Mouse (Mus musculus) kidney, embryonic 15.5 days (tissue): ENCODE data around the gene Phactr3. TPM values are rescaled to one million over a fixed set of nuclear protein-coding genes. Genes with fewer than 3 reads are reported as not detected.

Source experiments
- ATAC-seq: fragments of 200-750 bp; cut with Nextera tagmentation; replicated peaks from 2 replicates; pipeline ENCODE4 v1.8.0; 2017; ENCODE audit warnings: moderate TSS enrichment; ENCODE audit not compliant: low FRiP score
- H3K27ac ChIP-seq: fragments of 300-500 bp; sonication (generic); 2 replicates; pipeline ENCODE4 v1.5.1; 2015; ENCODE audit warnings: mild to moderate bottlenecking, inconsistent platforms
- H3K27me3 ChIP-seq: fragments of 300-500 bp; sonication (generic); 2 replicates; pipeline ENCODE4 v1.6.1; 2015; ENCODE audit warnings: inconsistent platforms
- H3K36me3 ChIP-seq: fragments of 300-500 bp; sonication (generic); 2 replicates; pipeline ENCODE4 v1.6.1; 2015; ENCODE audit warnings: inconsistent platforms
- H3K4me1 ChIP-seq: fragments of 300-500 bp; sonication (generic); 2 replicates; pipeline ENCODE4 v1.6.1; 2015; ENCODE audit warnings: inconsistent platforms
- H3K4me2 ChIP-seq: fragments of 300-500 bp; sonication (generic); 2 replicates; pipeline ENCODE4 v1.6.1; 2015; ENCODE audit warnings: moderate library complexity, mild to moderate bottlenecking, inconsistent platforms
- H3K4me3 ChIP-seq: fragments of 300-500 bp; sonication (generic); replicated peaks from 2 replicates; pipeline ENCODE4 v1.5.1; 2015; ENCODE audit warnings: mild to moderate bottlenecking, inconsistent platforms
- H3K9ac ChIP-seq: fragments of 300-500 bp; sonication (generic); 2 replicates; pipeline ENCODE4 v1.6.1; 2015; ENCODE audit warnings: mild to moderate bottlenecking, inconsistent platforms
- H3K9me3 ChIP-seq: fragments of 300-500 bp; sonication (generic); replicated peaks from 2 replicates; pipeline ENCODE4 v1.6.1; 2016; ENCODE audit warnings: inconsistent platforms
- WGBS: fragments of 180-500 bp; shearing (Covaris S2); methylation state at CpG from one replicate; pipeline ENCODE4 v1.1.7; 2015; ENCODE audit warnings: mixed read lengths; 5-methylcytosine and 5-hydroxymethylcytosine counted together
- polyA plus RNA-seq: library from polyadenylated mRNA; unstranded; fragments of >200 nt; fragmentation: Nextera tagmentation; extraction: Ambion mirVana; gene quantifications from 2 replicates; pipeline ENCODE4 v1.2.1, GENCODE M21; 2015

Phactr3 gene
- polyA plus RNA-seq, 1 experiment from 2014 or later: 1.5 TPM

DNA sequence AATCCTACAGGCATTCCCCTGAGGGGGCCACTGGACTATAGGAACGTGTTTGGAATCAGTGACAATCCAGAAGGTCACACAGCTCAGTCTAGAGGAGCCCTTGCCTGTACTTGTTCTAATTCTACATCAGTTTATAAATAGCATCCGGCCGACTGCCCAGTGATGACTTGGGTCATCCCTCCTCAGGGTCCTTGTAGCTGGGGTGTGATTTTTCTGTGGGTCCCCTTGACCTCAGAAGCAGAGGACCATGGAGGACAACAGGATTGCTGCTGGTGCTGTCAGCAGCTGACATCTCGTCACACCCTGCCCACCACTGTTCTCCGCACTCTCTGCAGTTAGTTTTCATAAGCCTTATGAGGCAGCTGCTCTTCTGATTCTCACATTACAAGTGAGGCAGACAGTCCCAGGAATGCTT is 89.4 kb downstream of the Phactr3 start:
- no peak overlapping the region for H3K4me2 ChIP-seq
- H3K9me3 ChIP-seq: no peaks in the 10 kb centered on the region
- no peaks in the 10 kb centered on the region for H3K4me1 ChIP-seq
- H3K36me3 ChIP-seq: no peaks in the 10 kb centered on the region
- H3K9ac ChIP-seq: no peak overlapping the region
- no peak for ATAC-seq
- no peaks in the 10 kb centered on the region for H3K27me3 ChIP-seq
- H3K4me3 ChIP-seq: no peak overlapping the region
- 55% methylated on average over 5 of the region's 5 CpGs for WGBS
- H3K27ac ChIP-seq: no peak overlapping the region

- Histone ChIP-seq H3K9me3 (no peaks in the 10 kb centered on the region), H3K4me1 (no peaks in the 10 kb centered on the region), H3K4me3 (no peak overlapping the region), H3K4me2 (no peak overlapping the region), H3K9ac (no peak overlapping the region), H3K36me3 (no peaks in the 10 kb centered on the region), H3K27ac (no peak overlapping the region), H3K27me3 (no peaks in the 10 kb centered on the region)
- ATAC-seq: no peak
- WGBS: 93% methylated on average over 2 of the region's 2 CpGs
Measured at GRCm38 (mm10) chr2:178213826-178214225, 95.1 kb downstream of the Phactr3 start.

DNA sequence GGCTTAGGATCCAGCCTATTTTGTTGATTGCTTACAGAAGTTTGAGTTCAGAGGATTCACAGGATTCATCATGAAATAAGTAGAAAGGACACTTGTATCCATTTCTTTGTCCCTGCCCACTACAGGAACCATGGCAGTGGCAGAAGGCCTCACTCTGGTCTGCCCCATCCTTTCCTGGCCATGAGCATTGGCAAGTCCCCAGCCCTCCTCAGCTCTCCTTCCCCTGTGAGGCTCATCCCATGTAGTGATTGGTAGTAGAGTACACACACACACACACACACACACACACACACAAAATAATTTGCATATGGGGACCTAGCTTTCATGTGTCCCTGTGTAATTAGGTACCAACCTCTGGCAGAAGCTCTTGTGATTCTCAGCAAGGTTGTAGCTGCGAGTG is 95.8 kb downstream of the Phactr3 start:
- no peaks in the 10 kb centered on the region for H3K4me1 ChIP-seq
- H3K4me2 ChIP-seq: no peak overlapping the region
- H3K4me3 ChIP-seq: no peak overlapping the region
- no peaks in the 10 kb centered on the region for H3K36me3 ChIP-seq
- 77% methylated on average over 1 of the region's 1 CpGs for WGBS
- no peak overlapping the region for H3K27ac ChIP-seq
- H3K27me3 ChIP-seq: no peaks in the 10 kb centered on the region
- no peak for ATAC-seq
- no peak overlapping the region for H3K9ac ChIP-seq
- no peaks in the 10 kb centered on the region for H3K9me3 ChIP-seq

DNA sequence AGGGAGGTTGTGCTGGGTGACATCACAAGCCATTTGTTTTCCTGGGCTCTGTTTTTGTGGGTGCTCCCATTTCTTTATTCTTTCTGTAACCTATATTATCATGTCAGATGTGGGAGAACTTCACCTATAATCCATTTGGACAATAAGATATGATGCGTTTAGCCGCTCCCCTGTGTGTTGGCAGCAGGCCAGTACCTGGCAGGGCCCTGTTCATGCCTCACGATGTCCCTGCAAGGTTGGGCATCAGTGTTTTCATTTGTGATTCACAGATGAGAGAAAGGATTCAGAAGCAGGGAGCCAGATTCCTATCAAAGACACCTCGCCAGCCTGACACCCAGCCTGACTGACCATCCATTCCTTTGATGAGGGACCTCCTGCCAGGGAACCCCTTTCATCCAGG is 99.7 kb downstream of the Phactr3 start:
- H3K4me2 ChIP-seq: no peak overlapping the region
- no peaks in the 10 kb centered on the region for H3K36me3 ChIP-seq
- no peaks in the 10 kb centered on the region for H3K9me3 ChIP-seq
- no peak overlapping the region for H3K27ac ChIP-seq
- no peaks in the 10 kb centered on the region for H3K4me1 ChIP-seq
- no peaks in the 10 kb centered on the region for H3K27me3 ChIP-seq
- H3K9ac ChIP-seq: no peak overlapping the region
- no peak overlapping the region for H3K4me3 ChIP-seq
- 67% methylated on average over 4 of the region's 4 CpGs for WGBS
- no peak for ATAC-seq

DNA sequence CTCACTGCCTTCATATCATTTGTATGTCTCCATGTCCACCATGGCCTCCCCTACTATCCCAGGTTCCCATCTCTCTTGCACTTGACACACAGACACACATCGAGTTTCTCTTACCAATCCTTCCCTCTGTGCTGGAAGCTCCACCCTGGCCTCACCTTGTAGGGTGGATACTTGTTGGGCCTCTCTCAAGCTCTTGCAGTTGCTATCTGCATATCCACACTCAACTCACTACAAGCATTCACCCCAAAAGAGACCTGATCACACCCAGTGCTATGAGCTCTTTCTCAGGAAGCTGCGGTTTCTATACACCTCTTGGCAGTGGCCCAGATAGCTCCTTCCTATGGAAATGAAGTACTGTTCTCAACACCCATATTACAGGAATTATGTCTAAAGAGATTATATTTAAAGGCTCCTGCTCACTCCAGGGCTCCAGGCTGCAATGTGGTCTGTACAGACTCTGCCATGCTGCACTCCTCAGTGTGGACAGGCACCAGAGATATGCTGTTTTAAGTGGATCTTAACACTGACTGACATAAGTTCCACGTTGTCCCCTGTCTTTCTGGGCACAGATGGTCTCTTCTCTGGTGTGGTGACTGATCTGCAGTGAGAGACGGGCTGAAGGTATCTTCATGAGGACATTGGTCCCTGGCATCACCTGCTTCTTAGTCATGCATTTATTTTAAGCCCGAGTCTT is 100.8 kb downstream of the Phactr3 start:
- Histone ChIP-seq H3K4me1 (no peaks in the 10 kb centered on the region), H3K27ac (no peak overlapping the region), H3K36me3 (no peaks in the 10 kb centered on the region), H3K9me3 (no peaks in the 10 kb centered on the region), H3K4me3 (no peak overlapping the region), H3K9ac (no peak overlapping the region), H3K27me3 (no peaks in the 10 kb centered on the region), H3K4me2 (no peak overlapping the region)
- WGBS: 86% methylated on average over 5 of the region's 5 CpGs
- ATAC-seq: no peak

GRCm38 (mm10) chr2:178220148-178220717 is 101.5 kb downstream of the Phactr3 start:
- no peak overlapping the region for H3K4me3 ChIP-seq
- no peaks in the 10 kb centered on the region for H3K36me3 ChIP-seq
- WGBS: 82% methylated on average over 3 of the region's 3 CpGs
- no peaks in the 10 kb centered on the region for H3K4me1 ChIP-seq
- no peaks in the 10 kb centered on the region for H3K9me3 ChIP-seq
- H3K4me2 ChIP-seq: no peak overlapping the region
- no peaks in the 10 kb centered on the region for H3K27me3 ChIP-seq
- H3K9ac ChIP-seq: no peak overlapping the region
- H3K27ac ChIP-seq: no peak overlapping the region
- no peak for ATAC-seq

DNA sequence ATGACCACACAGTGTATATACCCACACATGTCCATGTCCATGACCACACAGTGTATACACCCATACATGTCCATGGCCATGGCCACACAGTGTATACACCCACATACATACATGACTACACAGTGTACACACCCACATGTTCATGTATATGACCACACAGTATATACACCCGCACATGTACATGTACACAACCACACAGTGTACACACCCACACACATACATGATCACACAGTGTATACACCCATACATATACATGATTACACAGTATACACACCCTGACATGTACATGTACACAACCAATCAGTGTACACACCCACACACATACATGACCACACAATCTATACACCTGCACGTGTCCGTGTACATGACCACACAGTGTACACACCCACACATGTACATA is 102.2 kb downstream of the Phactr3 start:
- Histone ChIP-seq H3K4me2 (no peak overlapping the region), H3K36me3 (no peaks in the 10 kb centered on the region), H3K27ac (no peak overlapping the region), H3K9ac (no peak overlapping the region), H3K9me3 (no peaks in the 10 kb centered on the region), H3K27me3 (no peaks in the 10 kb centered on the region), H3K4me1 (no peaks in the 10 kb centered on the region), H3K4me3 (no peak overlapping the region)
- WGBS: 90% methylated on average over 3 of the region's 3 CpGs
- ATAC-seq: peak; percentile 58; the same call in 1 of the 2 replicates

DNA sequence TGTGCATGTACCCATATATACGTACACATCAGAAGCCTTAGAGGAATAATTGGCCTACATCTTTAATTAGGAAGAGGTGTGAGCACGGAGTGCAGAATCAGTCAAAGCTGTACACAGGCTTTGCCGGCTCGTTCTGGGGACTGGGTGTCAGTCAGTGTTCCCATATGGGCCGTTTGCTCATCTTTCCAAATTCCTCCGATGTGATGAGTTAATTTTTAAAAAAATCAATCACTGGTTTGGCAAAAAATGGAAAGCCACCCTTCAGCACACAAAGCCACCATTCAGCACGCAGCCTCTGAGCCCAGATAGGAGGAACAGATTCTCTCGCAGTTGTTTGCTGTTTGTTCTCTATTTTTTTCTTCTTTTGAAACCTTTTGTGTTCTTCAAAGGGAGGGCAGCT is 110.5 kb downstream of the Phactr3 start:
- Histone ChIP-seq H3K9ac (no peak overlapping the region), H3K9me3 (no peaks in the 10 kb centered on the region), H3K4me1 (no peaks in the 10 kb centered on the region), H3K27me3 (no peaks in the 10 kb centered on the region), H3K27ac (no peak overlapping the region), H3K4me3 (no peak overlapping the region), H3K36me3 (no peaks in the 10 kb centered on the region), H3K4me2 (no peak overlapping the region)
- WGBS: 86% methylated on average over 8 of the region's 8 CpGs
- ATAC-seq: no peak

GRCm38 (mm10) chr2:178233487-178233886 is 114.7 kb downstream of the Phactr3 start:
- no peak overlapping the region for H3K9ac ChIP-seq
- H3K27me3 ChIP-seq: no peaks in the 10 kb centered on the region
- ATAC-seq: no peak
- H3K4me2 ChIP-seq: no peak overlapping the region
- H3K9me3 ChIP-seq: no peaks in the 10 kb centered on the region
- no peak overlapping the region for H3K4me3 ChIP-seq
- no peak overlapping the region for H3K27ac ChIP-seq
- H3K4me1 ChIP-seq: no peaks in the 10 kb centered on the region
- no peaks in the 10 kb centered on the region for H3K36me3 ChIP-seq
- WGBS: 81% methylated on average over 5 of the region's 5 CpGs

- Histone ChIP-seq H3K4me2 (no peak overlapping the region), H3K9me3 (no peaks in the 10 kb centered on the region), H3K4me1 (no peaks in the 10 kb centered on the region), H3K36me3 (no peaks in the 10 kb centered on the region), H3K4me3 (no peak overlapping the region), H3K27me3 (no peaks in the 10 kb centered on the region), H3K9ac (no peak overlapping the region), H3K27ac (no peak overlapping the region)
- 77% methylated on average over 3 of the region's 3 CpGs for WGBS
- ATAC-seq: no peak
Measured at GRCm38 (mm10) chr2:178237056-178237455, 118.3 kb downstream of the Phactr3 start.

DNA sequence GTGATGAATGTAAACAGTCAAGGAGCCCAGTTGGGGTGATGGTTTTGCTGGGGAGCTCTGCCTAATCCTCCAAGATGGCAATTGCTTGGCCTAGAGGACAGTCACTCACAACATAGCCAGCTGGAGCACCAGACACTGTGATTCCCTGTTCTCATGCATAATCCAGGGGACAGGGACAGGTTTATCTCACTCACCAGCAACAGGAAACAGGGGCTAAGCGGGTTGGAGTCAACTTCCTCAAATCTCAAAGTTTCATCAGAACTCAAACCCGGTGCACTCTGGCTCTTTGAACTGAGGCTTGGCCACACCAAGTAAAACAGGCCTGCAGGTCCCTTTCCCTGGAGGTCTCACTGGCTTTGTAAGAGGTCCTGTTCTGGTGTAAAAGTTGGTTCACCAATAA is 119.7 kb downstream of the Phactr3 start:
- Histone ChIP-seq H3K4me3 (no peak overlapping the region), H3K4me1 (no peaks in the 10 kb centered on the region), H3K9ac (no peak overlapping the region), H3K9me3 (no peaks in the 10 kb centered on the region), H3K36me3 (no peaks in the 10 kb centered on the region), H3K4me2 (no peak overlapping the region), H3K27ac (no peak overlapping the region), H3K27me3 (no peaks in the 10 kb centered on the region)
- no peak for ATAC-seq
- WGBS: 72% methylated on average over 2 of the region's 2 CpGs

GRCm38 (mm10) chr2:178240886-178241285 is 122.1 kb downstream of the Phactr3 start:
- Histone ChIP-seq H3K9me3 (no peaks in the 10 kb centered on the region), H3K27ac (no peak overlapping the region), H3K9ac (no peak overlapping the region), H3K4me1 (no peaks in the 10 kb centered on the region), H3K27me3 (no peaks in the 10 kb centered on the region), H3K36me3 (no peaks in the 10 kb centered on the region), H3K4me2 (no peak overlapping the region), H3K4me3 (no peak overlapping the region)
- 64% methylated on average over 8 of the region's 8 CpGs for WGBS
- ATAC-seq: no peak

DNA sequence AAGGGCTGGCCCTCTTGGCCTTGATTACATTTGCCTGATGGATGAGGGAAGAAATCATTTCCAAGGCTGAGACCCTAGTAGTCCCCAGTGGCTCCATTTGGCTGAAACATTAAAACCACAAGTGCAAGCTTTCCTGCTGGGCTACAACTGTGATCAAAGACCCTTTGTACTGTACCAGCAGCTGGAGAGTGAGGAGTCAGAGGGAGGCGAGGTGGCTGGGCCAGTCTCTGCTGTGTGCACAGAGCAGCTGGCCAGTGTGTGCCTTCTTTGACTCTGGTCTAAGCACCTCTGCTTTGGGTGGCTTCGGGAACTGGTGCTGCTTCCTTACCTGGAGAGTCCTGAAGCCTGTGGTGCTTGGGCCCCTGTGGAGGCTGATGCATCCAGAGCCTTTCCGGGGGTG is 122.6 kb downstream of the Phactr3 start:
- no peak overlapping the region for H3K4me3 ChIP-seq
- no peak for ATAC-seq
- 55% methylated on average over 3 of the region's 3 CpGs for WGBS
- no peak overlapping the region for H3K9ac ChIP-seq
- no peak overlapping the region for H3K4me2 ChIP-seq
- H3K4me1 ChIP-seq: no peaks in the 10 kb centered on the region
- no peaks in the 10 kb centered on the region for H3K27me3 ChIP-seq
- H3K9me3 ChIP-seq: no peaks in the 10 kb centered on the region
- H3K36me3 ChIP-seq: no peaks in the 10 kb centered on the region
- H3K27ac ChIP-seq: no peak overlapping the region
